Mouse (Mus musculus) liver, postnatal 0 days (tissue): ENCODE results near the gene Plekhj1. TPM values are rescaled to one million over a fixed set of nuclear protein-coding genes. Genes with fewer than 3 reads are reported as not detected.

Experiments
- ATAC-seq: fragments of 200-750 bp; cut with Nextera tagmentation; 2 replicates; pipeline ENCODE4 v1.8.0; 2017; ENCODE audit warnings: mild to moderate bottlenecking, moderate library complexity
- DNase-seq: peaks from one replicate; pipeline ENCODE4 v3.0.0-alpha.2; 2016
- H3K27ac ChIP-seq: fragments of 300-500 bp; sonication (generic); 2 replicates; pipeline ENCODE4 v1.5.1; 2014; ENCODE audit warnings: antibody characterized with exemption, moderate library complexity, mild to moderate bottlenecking, low read depth
- H3K27me3 ChIP-seq: fragments of 300-500 bp; sonication (generic); 2 replicates; pipeline ENCODE4 v1.6.1; 2014; ENCODE audit warnings: low read length, control low read depth, mixed read lengths; ENCODE audit not compliant: insufficient read depth
- H3K36me3 ChIP-seq: fragments of 300-500 bp; sonication (generic); replicated peaks from 2 replicates; pipeline ENCODE4 v1.6.1; 2014; ENCODE audit warnings: mild to moderate bottlenecking, control low read depth, low read length, moderate library complexity, mixed read lengths; ENCODE audit not compliant: insufficient read depth
- H3K4me1 ChIP-seq: fragments of 300-500 bp; sonication (generic); 2 replicates; pipeline ENCODE4 v1.6.1; 2014; ENCODE audit warnings: antibody characterized with exemption, mild to moderate bottlenecking, control low read depth; ENCODE audit not compliant: insufficient read depth
- H3K4me2 ChIP-seq: fragments of 300-500 bp; sonication (generic); 2 replicates; pipeline ENCODE4 v1.6.1; 2014; ENCODE audit warnings: low read depth, mild to moderate bottlenecking, low read length, moderate library complexity, mixed read lengths
- H3K4me3 ChIP-seq: fragments of 300-500 bp; sonication (generic); 2 replicates; pipeline ENCODE4 v1.5.1; 2014; ENCODE audit warnings: low read depth, low read length
- H3K9ac ChIP-seq: fragments of 300-500 bp; sonication (generic); replicated peaks from 2 replicates; pipeline ENCODE4 v1.6.1; 2014; ENCODE audit warnings: mild to moderate bottlenecking, moderate library complexity
- H3K9me3 ChIP-seq: fragments of 300-500 bp; sonication (generic); 2 replicates; pipeline ENCODE4 v1.6.1; 2016; ENCODE audit warnings: mild to moderate bottlenecking, control low read depth, low read length, mixed read lengths
- CTCF ChIP-seq: sonication (generic); IDR thresholded peaks from 2 replicates; pipeline ENCODE4 v1.5.1; 2016; ENCODE audit warnings: antibody characterized with exemption, low read depth
- EP300 ChIP-seq: IDR thresholded peaks from 2 replicates; pipeline ENCODE4 v1.6.1; 2016; ENCODE audit warnings: antibody characterized with exemption, low read depth, mild to moderate bottlenecking
- WGBS: fragments of 180-500 bp; shearing (Covaris S2); extraction: QIAGEN DNeasy Blood & Tissue Kit; methylation state at CpG from one replicate; pipeline ENCODE4 v1.1.7; 2014; ENCODE audit not compliant: insufficient replicate concordance; 5-methylcytosine and 5-hydroxymethylcytosine counted together
- polyA plus RNA-seq: library from polyadenylated mRNA; unstranded; fragments of >200 nt; fragmentation: Nextera tagmentation; extraction: Ambion mirVana; gene quantifications from 2 replicates; pipeline ENCODE4 v1.2.1, GENCODE M21; 2015

Gene Plekhj1
- polyA plus RNA-seq, 1 experiment from 2014 or later = 42.0 TPM

DNA sequence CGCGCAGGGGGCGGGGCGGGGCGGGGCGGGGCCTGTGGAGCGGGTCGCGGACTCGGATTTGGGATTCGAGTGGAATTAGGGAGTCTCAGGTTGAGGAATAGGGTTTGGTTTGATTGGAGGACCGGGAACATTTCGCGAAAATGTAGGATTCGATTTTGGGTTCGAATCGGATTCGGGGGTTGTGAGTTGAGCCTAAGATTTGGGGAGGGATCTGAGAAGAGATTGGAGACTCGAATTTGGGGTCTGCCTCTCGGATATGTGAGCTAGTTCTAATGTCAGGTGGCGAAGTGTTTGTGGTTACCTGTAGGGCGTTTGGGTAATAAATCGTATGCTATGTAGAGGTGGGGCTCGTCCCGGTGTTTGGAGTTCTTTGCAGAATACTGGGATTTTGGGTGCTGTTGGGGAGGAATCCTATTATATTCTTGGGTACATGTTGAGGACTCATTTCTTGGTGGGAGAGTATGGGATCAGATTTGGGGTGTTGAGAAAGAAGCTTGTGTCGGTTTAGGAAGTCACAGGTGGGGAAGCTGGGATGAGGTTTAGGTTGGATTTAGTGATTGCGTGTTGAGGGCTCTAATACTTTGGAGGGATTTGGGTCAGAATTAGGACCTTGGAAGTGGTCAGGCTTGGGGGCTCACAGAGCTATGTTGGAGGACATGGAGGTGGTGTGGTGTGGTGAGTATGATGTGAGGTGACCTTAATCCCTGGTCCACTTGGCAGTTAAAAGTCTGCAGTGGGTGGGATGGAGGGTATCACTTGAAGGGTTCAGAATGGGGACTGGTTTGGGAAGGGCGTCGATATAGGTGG is 28.8 kb upstream of the Plekhj1 start:
- no peak for TF ChIP-seq EP300
- TF ChIP-seq CTCF = no peak
- Histone ChIP-seq H3K4me1 (peaks cover 50% of the 10 kb centered on the region), H3K27ac (peak overlapping the region; percentile 96), H3K27me3 (no peaks in the 10 kb centered on the region), H3K9ac (peak overlapping the region; percentile 87), H3K36me3 (peaks cover 22% of the 10 kb centered on the region), H3K4me2 (peak overlapping the region; percentile 96), H3K4me3 (peak overlapping the region; percentile 79), H3K9me3 (no peaks in the 10 kb centered on the region)
- no peak for ATAC-seq
- WGBS = 6% methylated on average over 29 of the region's 29 CpGs
- no peak for DNase-seq

DNA sequence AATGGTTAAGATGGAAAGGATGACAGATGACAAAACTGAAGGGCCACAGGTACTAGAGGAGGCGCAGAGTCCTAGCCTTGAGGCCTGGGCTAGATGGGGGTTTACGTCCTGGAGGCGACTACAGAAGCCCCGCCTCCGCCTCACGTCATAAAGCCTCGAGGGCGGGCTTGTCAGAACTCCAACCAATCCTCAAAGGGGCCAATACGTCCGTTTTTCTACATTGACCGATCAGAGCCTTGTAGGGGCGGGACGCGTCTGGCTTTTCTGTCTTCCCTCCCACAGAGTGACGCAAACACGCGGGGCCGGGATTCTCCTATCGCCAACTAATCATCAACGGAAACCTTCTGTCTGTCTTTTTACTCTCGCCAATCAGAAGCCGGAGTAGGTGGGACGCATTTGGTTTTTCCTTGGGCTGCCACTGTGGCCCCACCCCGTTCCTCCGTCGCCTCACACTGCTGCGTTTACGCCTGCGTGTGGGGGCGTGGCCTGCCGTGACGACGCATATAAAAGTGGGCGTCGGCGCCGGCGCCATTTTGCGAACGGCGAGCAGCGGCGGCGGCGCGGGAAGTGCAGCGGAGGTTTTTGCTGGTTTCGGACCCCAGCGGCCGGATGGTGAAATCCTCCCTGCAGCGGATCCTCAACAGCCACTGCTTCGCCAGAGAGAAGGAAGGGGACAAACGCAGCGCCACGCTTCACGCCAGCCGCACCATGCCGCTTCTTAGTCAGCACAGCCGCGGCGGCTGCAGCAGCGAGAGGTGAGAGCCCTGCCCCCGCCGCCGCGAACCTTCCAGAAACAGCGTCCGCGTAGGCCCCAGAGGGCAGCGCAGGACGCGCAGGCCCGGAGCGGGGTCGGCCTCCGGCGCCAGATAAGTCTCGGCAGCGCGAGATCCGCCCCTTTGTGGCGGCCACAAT is 28.0 kb upstream of the Plekhj1 start, which contains the start of gene Oaz1:
Gene Oaz1, plus strand, starts transcription at position 506 of the 912 bp plus-strand sequence.
- Histone ChIP-seq H3K27ac (peak within 1 kb of the TSS; percentile 96), H3K36me3 (peaks cover 22% of the 10 kb centered on the region), H3K27me3 (no peaks in the 10 kb centered on the region), H3K9me3 (no peaks in the 10 kb centered on the region), H3K4me3 (peak within 1 kb of the TSS; percentile 79), H3K4me2 (peak within 1 kb of the TSS; percentile 96), H3K9ac (peak within 1 kb of the TSS; percentile 87), H3K4me1 (peaks cover 52% of the 10 kb centered on the region)
- under 1% methylated on average over 75 of the region's 82 CpGs for WGBS
- peak; percentile 94 for ATAC-seq
- DNase-seq = peak; percentile 98
- TF ChIP-seq EP300 = peak; percentile 50; the same call in 1 of the 2 replicates
- no peak for TF ChIP-seq CTCF

DNA sequence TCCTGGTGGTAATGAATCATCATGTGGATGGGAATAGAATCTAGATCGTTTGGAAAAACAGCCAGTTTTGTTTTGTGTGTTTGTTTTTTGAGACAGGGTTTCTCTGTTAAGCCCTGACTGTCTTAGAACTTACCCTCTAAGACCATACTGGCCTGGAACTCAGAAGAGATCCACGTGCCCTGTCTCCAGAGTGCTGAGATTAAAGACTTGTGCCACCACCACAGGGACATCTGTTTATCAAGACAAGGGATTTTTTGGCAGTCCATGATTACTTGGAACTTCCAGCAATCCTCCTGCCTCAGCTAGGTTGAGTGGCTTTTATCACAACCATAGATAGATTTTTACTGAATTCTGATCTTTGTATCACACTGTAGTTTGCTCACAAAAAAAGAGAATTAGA is 26.4 kb upstream of the Plekhj1 start:
- H3K9ac ChIP-seq = no peak overlapping the region
- peaks cover 13% of the 10 kb centered on the region for H3K36me3 ChIP-seq
- no peaks in the 10 kb centered on the region for H3K9me3 ChIP-seq
- no peaks in the 10 kb centered on the region for H3K27me3 ChIP-seq
- 46% methylated on average over 2 of the region's 2 CpGs for WGBS
- TF ChIP-seq CTCF (no peak), EP300 (no peak)
- no peak for DNase-seq
- no peak for ATAC-seq
- peak overlapping the region; percentile 50 for H3K4me2 ChIP-seq
- H3K4me1 ChIP-seq = peaks cover 41% of the 10 kb centered on the region
- peak overlapping the region; percentile 85 for H3K27ac ChIP-seq
- no peak overlapping the region for H3K4me3 ChIP-seq

DNA sequence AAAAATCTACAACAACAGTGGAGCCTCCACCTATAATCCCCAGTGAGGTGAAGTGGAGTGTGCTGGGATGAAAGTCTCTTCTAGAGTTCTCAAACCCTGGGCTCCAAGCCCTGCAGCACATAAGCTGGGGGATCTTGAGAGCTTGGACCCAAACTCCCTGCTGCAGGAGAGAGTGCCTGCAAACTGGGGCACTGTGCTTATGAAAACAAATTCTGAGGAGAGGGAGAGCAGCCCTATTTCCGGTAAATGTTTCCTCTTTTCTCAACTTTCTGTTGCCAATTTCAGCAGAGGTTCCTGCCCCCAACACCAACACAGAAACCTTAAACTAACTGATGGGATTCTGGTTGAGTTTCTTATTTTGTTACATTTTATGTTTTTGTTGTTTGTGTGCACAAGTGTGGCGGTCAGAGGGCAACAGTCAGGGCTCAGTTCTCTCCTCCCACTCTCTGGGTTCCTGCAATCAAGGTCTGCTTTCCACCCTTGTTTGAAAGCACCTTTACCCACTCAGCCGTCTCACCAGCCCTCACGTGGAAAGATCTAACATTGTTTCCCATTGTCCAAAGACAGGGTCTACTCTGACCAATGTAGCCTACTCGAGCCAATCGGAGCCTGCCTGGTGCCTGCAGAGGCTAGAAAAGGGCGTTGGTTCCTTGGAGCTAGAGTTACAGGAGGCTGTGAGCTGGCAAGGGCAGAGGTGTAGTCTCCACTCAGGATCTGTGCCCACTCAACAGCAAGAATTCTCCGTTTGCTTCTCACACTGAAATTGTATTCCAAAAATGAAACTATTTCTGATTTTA is 25.6 kb upstream of the Plekhj1 start:
- H3K4me3 ChIP-seq = no peak overlapping the region
- peak overlapping the region; percentile 50 for H3K4me2 ChIP-seq
- peak overlapping the region; percentile 85 for H3K27ac ChIP-seq
- H3K36me3 ChIP-seq = peaks cover 5% of the 10 kb centered on the region
- WGBS = 24% methylated on average over 8 of the region's 8 CpGs
- H3K27me3 ChIP-seq = no peaks in the 10 kb centered on the region
- H3K9ac ChIP-seq = peak overlapping the region; percentile 44; the same call in 1 of the 2 replicates
- ATAC-seq (no peak), DNase-seq (no peak)
- H3K4me1 ChIP-seq = peaks cover 43% of the 10 kb centered on the region
- TF ChIP-seq EP300 = no peak
- no peak for TF ChIP-seq CTCF
- H3K9me3 ChIP-seq = no peaks in the 10 kb centered on the region

DNA sequence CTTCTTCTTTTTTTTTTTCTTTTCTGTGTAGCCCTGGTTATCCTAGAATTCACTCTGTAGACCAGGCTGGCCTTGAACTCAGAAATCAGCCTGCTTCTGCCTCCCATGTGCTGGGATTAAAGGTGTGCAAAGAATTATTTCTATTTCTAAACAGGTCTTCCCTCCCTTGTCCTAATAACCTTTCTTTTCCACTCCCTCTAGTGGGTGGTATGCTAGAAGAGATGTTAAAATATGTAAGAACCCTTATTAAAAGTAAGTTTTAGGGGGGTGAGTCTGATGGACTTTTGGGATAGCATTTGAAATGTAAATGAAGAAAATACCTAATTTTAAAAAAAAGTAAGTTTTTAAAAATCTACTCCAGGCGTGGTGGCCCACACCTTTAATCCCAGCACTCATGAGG is 24.9 kb upstream of the Plekhj1 start:
- H3K27ac ChIP-seq = peak overlapping the region; percentile 85
- no peak overlapping the region for H3K4me3 ChIP-seq
- TF ChIP-seq CTCF (peak; percentile 0; the same call in 1 of the 2 replicates), EP300 (no peak)
- no peaks in the 10 kb centered on the region for H3K9me3 ChIP-seq
- peaks cover under 1% of the 10 kb centered on the region for H3K36me3 ChIP-seq
- peaks cover 49% of the 10 kb centered on the region for H3K4me1 ChIP-seq
- no peak overlapping the region for H3K4me2 ChIP-seq
- H3K9ac ChIP-seq = no peak overlapping the region
- WGBS = 78% methylated on average over 1 of the region's 1 CpGs
- DNase-seq (no peak), ATAC-seq (no peak)
- no peaks in the 10 kb centered on the region for H3K27me3 ChIP-seq
